Mouse (Mus musculus) layer of hippocampus, postnatal 14 days (tissue): ENCODE data around the gene Cxcr4. TPM values are rescaled to one million over a fixed set of nuclear protein-coding genes. Genes with fewer than 3 reads are reported as not detected.

Experiments used
- DNase-seq, 2 experiments: peaks; one replicate each; pipeline ENCODE4 v3.0.0; 2021 to 2022; ENCODE audit warnings: low spot score in 2 of 2, mixed read lengths in 1 of 2
- total RNA-seq, 2 experiments: library from RNA; stranded (reverse); gene quantifications; 2 replicates each; pipeline ENCODE4 v1.2.3; 2021

Cxcr4 gene
- total RNA-seq, 2 experiments from 2014 or later, result 10.2 to 17.0 TPM

GRCm38 (mm10) chr1:128571033-128571432 lies 21.1 kb downstream of the Cxcr4 start:
- DNase-seq, result no peak

DNA sequence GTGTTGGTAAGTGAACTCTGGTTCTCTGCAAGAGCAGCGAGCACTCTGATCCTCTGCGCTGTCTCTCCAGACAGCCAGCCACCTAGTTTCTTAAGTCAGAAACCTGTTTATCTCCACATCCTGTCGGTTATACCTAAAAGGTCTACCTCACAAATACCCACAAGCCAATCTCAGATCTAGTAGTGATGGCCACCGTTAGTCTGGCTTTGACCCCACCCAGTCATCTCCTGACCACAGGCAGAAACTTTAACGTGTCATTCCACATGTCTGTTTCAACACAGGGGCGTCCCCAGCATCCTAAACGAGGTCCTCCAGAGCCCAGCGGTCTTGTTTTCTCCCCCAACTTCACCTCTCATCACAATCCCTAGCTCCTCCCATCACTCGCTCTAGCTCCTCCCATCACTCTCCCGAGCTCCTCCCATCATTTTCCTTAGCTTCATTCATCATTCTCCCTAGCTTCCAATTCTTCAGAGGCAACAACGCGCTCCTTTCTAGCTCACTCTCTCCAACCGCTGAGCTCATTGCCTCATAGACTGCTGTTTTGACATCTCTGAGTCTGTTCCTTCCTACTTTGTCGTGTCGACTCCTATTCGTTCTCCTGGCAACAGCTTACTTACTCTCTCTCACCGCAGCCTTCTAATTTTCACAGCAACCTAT lies 22.0 kb downstream of the Cxcr4 start:
- DNase-seq, result no peak

- DNase-seq, result no peak
Measured at GRCm38 (mm10) chr1:128567224-128568197, 24.6 kb downstream of the Cxcr4 start.

GRCm38 (mm10) chr1:128563905-128564304 lies 28.2 kb downstream of the Cxcr4 start:
- DNase-seq, result no peak

DNA sequence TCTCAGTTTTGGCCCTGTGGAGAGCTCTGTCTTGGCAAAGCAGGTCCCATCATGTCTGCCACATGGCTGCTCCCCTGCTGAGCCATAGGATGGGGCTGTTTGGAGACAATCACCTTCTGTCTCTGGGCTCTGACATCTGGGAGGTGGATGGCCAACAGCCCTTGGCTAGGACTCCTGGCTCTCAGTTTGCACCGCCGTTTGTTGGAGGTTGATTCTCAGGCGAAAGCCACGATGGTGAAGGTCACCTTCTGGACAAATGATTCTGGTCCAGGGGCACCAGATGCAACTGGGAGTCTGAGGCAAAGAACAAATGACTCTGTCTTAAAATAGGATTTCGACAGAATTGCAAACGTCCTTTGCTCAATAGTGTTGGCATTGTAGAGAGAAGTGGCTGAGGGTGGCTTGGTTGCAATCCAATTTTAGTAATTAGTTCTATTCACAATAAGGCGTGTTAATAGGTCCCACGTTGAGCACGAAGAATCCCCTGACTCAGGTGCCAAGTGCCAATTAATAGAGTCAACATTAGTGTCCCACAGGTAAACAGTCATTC lies 30.7 kb downstream of the Cxcr4 start:
- DNase-seq, result peak; percentile 70 to 86

- DNase-seq, result no peak
Measured at GRCm38 (mm10) chr1:128560452-128561324, 31.4 kb downstream of the Cxcr4 start.

GRCm38 (mm10) chr1:128557953-128558352 lies 34.1 kb downstream of the Cxcr4 start:
- DNase-seq, result no peak

DNA sequence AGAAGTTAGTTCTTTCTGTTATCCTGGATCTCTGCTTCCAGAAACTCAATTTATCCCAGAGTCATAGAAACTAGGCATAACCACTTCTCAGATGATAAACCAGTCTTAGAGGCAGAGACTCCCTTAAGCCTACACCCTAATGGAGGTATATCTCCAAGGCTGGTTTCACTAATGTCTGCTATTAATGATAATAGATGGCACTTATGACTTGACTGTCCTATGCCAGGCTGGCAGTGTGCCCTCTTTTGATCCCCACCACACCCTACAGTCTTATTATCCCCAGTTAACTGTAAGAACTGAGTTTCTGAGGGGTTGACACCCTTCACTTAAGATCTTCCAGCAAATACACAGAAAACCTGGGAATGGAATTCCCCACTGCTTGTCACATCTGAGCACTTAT lies 39.5 kb downstream of the Cxcr4 start:
- DNase-seq, result no peak

- DNase-seq, result peak in 1 of 2 experiments; percentile 39
Measured at GRCm38 (mm10) chr1:128551743-128552397, 40.2 kb downstream of the Cxcr4 start.

DNA sequence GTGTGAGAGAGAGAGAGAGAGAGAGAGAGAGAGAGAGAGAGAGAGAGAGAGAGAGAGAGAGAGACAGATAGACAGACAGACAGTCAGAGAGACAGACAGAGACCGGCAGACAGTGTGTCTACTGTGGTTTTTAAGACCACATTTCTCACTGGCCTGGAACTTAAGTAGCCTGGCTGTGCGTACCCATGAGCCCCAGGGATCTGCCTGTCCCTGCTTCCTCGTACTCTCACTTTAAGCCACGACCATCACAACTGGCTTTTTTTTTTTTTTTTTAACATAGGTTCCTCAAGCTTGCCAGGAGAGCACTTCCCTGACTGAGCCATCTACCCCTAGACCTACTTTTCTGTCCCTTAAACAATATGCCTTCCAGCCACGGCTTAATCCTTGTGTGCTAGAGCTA lies 42.7 kb downstream of the Cxcr4 start:
- no peak for DNase-seq

DNA sequence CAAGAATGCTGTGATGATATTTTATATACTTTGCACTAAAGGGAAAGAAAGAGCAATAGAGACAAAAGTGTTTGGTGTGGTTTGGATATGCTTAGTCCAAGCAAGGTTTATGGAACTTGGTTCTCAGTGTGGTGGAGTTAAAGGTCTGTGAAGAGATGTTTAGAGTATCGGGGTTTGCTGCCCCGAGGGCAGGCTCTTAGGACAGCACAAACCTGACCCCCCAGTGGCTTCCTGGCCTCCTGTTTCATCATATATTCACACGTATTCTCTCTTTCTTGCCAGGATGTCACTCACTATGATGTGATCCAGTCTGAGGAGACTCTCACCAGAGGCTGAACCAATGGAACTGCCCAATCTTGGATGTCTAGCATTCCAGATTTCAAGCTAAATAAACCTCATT lies 43.1 kb downstream of the Cxcr4 start:
- DNase-seq, result no peak

DNA sequence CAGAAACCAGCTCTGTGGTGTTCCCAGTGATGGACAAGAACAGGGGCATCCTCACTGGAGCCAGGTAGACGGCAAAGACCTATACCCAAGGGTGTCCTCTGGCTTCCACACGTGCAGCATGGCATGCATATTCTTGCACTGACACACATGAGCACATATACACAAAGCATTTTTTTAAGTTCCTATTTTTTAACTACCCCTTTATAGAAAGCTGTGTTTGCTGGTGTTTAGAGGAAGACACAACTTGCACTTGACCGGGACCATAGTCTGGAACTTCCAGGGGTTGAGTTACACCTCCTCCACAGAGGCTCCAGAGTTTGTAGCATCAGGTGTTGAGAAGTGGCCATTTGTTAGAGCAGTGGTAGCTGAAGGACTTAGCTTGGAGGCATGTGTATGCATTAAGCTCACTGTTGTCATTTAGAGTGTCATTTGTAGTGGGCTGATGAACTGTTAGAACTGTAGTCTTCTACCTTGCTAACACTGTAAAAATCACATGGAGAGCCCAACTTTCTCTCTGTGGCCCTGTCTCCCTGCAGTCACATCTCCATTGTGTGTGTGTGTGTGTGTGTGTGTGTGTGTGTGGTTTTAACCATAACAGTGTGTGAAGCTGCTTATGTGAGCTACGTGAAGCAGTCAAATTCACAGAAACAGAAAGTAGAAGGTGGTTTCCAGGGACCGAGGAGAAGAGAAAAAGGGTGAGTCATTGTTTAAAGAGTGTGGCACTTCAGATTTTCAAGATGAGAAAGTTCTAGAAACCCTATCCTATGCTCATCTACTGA lies 43.7 kb downstream of the Cxcr4 start:
- no peak for DNase-seq

GRCm38 (mm10) chr1:128545672-128546071 lies 46.4 kb downstream of the Cxcr4 start:
- DNase-seq, result no peak

DNA sequence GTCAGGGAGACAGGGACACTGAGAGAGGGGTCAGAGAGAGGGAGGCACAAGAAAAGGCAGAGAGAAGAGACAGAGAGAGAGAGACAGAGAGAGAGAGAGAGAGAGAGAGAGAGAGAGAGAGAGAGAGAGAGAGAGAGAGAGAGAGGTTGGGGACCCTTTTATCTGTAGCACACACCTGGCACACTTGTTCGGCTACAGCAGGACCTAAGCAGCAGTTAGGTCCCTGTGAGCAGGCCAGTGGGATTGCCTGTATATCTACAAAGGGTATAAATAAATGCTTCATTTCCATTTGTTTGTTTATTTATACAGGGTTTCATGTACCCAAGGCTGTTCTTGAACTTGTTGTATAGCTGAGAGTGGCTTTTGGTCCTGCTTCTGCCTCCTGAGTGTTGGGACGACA lies 49.0 kb downstream of the Cxcr4 start:
- no peak for DNase-seq

DNA sequence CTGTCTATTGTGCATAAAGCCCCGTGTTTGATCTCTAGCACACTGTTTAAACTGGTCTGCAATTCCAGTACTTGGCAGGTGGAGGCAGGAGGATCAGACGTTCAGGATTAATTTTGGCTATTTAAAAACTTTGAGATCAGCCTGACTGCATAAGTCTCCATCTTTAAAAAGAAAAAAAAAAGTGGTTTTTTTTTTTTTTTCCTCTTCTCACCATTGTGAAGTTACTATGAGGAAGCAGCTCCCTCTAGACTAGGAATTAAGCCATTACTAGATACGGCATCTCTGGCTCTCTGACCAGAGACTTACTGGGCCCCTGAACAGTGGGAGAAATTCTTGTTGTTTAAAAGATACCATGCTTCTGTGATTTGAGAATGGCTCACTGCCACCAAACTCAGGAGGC lies 49.5 kb downstream of the Cxcr4 start:
- no peak for DNase-seq

DNA sequence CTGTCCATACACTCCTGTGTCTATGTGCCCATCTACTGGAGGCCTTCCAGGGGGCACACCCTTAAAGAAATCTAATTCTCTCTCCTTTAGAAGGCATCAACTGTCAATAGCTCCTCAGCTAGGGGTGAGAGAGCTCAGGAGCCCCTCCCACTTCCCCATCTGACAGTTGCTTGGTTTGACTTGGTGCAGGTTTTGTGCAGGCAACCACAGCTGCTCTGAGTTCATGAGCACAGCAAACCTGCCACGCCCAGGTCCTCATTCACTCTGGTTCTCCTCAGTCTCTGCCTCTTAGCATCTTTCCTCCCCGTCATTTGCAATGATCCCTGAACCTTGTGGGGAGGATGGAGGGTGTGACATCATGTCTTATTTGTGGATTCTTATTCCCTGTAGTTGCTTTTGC lies 51.9 kb downstream of the Cxcr4 start:
- no peak for DNase-seq

DNA sequence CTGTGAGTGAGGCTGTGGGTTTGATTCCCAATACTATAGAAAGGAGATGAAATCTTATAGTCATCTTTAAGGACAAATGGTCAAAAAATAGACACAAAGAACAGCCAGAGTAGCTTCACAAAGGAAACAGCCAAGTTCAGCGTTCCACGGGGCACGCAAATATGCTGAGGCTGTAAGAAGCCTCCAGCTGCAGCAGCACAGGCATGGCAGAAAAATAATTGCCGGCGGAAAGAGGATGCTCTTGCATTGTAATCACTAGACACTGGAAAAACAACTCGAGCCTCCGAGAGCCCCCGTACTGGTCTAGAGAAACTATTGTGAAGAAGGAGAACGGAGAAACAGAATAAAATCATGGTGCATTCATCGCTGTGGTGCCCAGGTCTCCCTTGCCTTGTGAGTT lies 52.5 kb downstream of the Cxcr4 start:
- no peak for DNase-seq
